Comparison of ENCODE assay signal across 27 mouse cellular contexts in genomic region chr9:117554356-117554755, GRCm38 (mm10).
DNase-seq lines count a peak whose midpoint lies in the region; ATAC-seq lines count a peak whose summit lies in the region.
"Had no signal": no experiment of that assay in that cellular context is flagged by ENCODE, and none has a peak within 500 bp of the region (broad histone marks: within the 10 kb centered on the region; RNA-seq: fewer than 3 reads in every experiment).

No protein-coding gene starts in this region.

- DNase-seq in embryo, embryonic 10 days (ENCODE audit: low spot score): peak; percentile 9
- no peak for DNase-seq in embryo, embryonic 9.5 days (ENCODE audit: extremely low spot score)
- DNase-seq in embryo, embryonic 10.5 days (ENCODE audit: low spot score): peak; percentile 21
- DNase-seq in limb, embryonic 11.5 days (ENCODE audit: low spot score): peak; percentile 63
- DNase-seq in layer of hippocampus, adult 9-10 months (ENCODE audit: low spot score): no peak
- no peak for DNase-seq in c-Kit-positive CD71-positive TER-119-positive erythroid progenitor cells, embryonic 14.5 days (ENCODE audit: low spot score)
- DNase-seq: adrenal gland, adult 8-10 months; cerebellum, adult 18-20 months; cerebellum, postnatal 25 days; gastrocnemius, postnatal 10 days; heart, postnatal 10 days; left cerebral cortex, postnatal 4 days; liver, postnatal 0 days; retina, postnatal 1 day; thymus, postnatal 14 days had no signal

- H3K27me3 ChIP-seq in embryonic facial prominence, embryonic 13.5 days: no peaks in the 10 kb centered on the region
- no peaks in the 10 kb centered on the region for H3K27me3 ChIP-seq in limb, embryonic 11.5 days (ENCODE audit: control insufficient read depth, insufficient read depth, low read length)
- H3K27me3 ChIP-seq: heart, embryonic 12.5 days; neural tube, embryonic 13.5 days had no signal

- ATAC-seq in embryonic facial prominence, embryonic 13.5 days (ENCODE audit: insufficient number of reproducible peaks, insufficient read depth, low FRiP score, low TSS enrichment, low read depth): no peak
- ATAC-seq in limb, embryonic 11.5 days (ENCODE audit: insufficient number of reproducible peaks, low FRiP score, low TSS enrichment, low read depth): peak; percentile 73; the same call in 1 of the 2 replicates
- no peak for ATAC-seq in frontal cortex, adult (ENCODE audit: low TSS enrichment)
- ATAC-seq: activated CD4-positive, CD25-positive, alpha-beta regulatory T cell, adult 4 months; hindbrain, embryonic 16.5 days; intestine, embryonic 16.5 days; liver, postnatal 0 days; lung, postnatal 0 days; midbrain, embryonic 16.5 days had no signal

- H3K4me2 ChIP-seq in embryonic facial prominence, embryonic 13.5 days: no peak overlapping the region
- H3K4me2 ChIP-seq in limb, embryonic 11.5 days (ENCODE audit: low read depth, severe bottlenecking): no peak overlapping the region
- H3K4me2 ChIP-seq: heart, embryonic 12.5 days; neural tube, embryonic 13.5 days had no signal

- peaks cover 12% of the 10 kb centered on the region for H3K4me1 ChIP-seq in embryonic facial prominence, embryonic 13.5 days
- peaks cover 7% of the 10 kb centered on the region for H3K4me1 ChIP-seq in limb, embryonic 11.5 days (ENCODE audit: control insufficient read depth, insufficient read depth, low read length)
- H3K4me1 ChIP-seq: heart, embryonic 12.5 days; neural tube, embryonic 13.5 days had no signal

- H3K9ac ChIP-seq in embryonic facial prominence, embryonic 13.5 days: no peak overlapping the region
- H3K9ac ChIP-seq in limb, embryonic 11.5 days (ENCODE audit: low read length): no peak overlapping the region
- H3K9ac ChIP-seq: heart, embryonic 12.5 days; liver, postnatal 0 days; neural tube, embryonic 13.5 days had no signal

- peak overlapping the region; percentile 78 for H3K27ac ChIP-seq in embryonic facial prominence, embryonic 13.5 days
- H3K27ac ChIP-seq in limb, embryonic 11.5 days (replicated peaks; ENCODE audit: low read depth, low read length): peak overlapping the region; percentile 61; the same call in 1 of the 2 replicates
- H3K27ac ChIP-seq: macrophage; midbrain, embryonic 10.5 days; neural tube, embryonic 13.5 days had no signal

- H3K9me3 ChIP-seq in embryonic facial prominence, embryonic 13.5 days: no peaks in the 10 kb centered on the region
- H3K9me3 ChIP-seq in limb, embryonic 11.5 days (ENCODE audit: control insufficient read depth, low read length): no peaks in the 10 kb centered on the region
- H3K9me3 ChIP-seq: heart, embryonic 12.5 days; midbrain, embryonic 10.5 days; neural tube, embryonic 13.5 days had no signal

- no peak overlapping the region for H3K4me3 ChIP-seq in embryonic facial prominence, embryonic 13.5 days
- no peak overlapping the region for H3K4me3 ChIP-seq in limb, embryonic 11.5 days (ENCODE audit: low read depth, low read length)
- H3K4me3 ChIP-seq: heart, embryonic 12.5 days; midbrain, embryonic 10.5 days; myocyte; neural tube, embryonic 13.5 days had no signal

- no peaks in the 10 kb centered on the region for H3K36me3 ChIP-seq in embryonic facial prominence, embryonic 13.5 days
- no peaks in the 10 kb centered on the region for H3K36me3 ChIP-seq in limb, embryonic 11.5 days (ENCODE audit: control insufficient read depth, insufficient read depth, low read length)
- H3K36me3 ChIP-seq: heart, embryonic 12.5 days; midbrain, embryonic 10.5 days; neural tube, embryonic 13.5 days had no signal

Comparison
In these comparisons a context has a peak if more than half of its experiments do, and no peak if none do; other contexts are left out.
1. DNase-seq: peak in embryo, embryonic 10 days (single experiment), embryo, embryonic 10.5 days (single experiment) and limb, embryonic 11.5 days (single experiment); none in embryo, embryonic 9.5 days (single experiment), layer of hippocampus, adult 9-10 months (single experiment) and c-Kit-positive CD71-positive TER-119-positive erythroid progenitor cells, embryonic 14.5 days (single experiment).